Mouse (Mus musculus): Measurements from ENCODE around the gene Dtx3. TPM values are rescaled to one million over a fixed set of nuclear protein-coding genes. Genes with fewer than 3 reads are reported as not detected.

Gene Dtx3
- polyA plus RNA-seq (2015; fragmentation: Nextera tagmentation; extraction: Ambion mirVana) = 48.2 and 48.6 TPM in 2 replicates

DNA sequence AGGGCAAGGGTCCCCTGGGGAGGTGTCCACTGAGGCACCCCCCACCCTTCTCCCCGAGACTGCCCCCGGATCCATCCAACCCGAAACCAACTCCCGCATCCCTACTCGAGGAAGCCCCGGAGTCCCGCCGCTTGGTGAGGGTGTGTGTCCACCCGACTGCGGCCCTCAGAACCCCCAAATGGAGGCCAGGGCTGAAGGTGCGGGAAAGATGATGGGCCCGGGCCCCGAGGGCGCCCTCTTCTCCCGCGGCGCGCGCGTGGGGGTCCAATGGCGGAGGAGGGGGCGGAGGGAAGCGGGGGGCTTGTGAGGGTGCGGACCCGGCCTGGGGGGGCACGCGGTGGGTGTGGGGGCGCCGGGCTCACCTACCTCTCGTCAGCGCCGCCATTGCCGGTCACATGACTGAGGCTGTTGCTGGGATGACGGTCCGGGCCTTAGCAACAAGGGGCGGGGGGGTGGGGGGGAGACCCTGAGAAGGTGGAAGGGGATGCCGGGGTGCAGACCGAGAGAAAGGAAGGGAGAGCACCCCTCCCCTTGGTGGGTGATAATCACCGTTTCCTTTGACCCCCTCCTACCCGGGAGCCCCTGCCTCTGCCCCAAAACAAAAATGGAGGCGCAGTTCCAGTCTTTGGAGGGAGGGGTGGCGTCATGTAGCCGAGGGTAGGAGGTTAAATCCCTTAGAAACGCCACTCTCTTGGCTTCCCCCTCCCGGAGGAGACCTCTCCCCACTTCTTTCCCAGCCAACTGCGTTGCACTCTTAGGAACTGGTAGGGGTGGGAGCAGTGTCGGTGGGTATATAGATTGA lies at the start of gene Dtx3:
Gene Dtx3 (minus strand): TSS at position 401 of the 802 bp plus-strand sequence.

GRCm38 (mm10) chr10:127211414-127211854 lies 15.9 kb upstream of the Dtx3 start, which contains the start of gene Pip4k2c:
TSS of gene Pip4k2c (minus strand) at chr10:127211585.

DNA sequence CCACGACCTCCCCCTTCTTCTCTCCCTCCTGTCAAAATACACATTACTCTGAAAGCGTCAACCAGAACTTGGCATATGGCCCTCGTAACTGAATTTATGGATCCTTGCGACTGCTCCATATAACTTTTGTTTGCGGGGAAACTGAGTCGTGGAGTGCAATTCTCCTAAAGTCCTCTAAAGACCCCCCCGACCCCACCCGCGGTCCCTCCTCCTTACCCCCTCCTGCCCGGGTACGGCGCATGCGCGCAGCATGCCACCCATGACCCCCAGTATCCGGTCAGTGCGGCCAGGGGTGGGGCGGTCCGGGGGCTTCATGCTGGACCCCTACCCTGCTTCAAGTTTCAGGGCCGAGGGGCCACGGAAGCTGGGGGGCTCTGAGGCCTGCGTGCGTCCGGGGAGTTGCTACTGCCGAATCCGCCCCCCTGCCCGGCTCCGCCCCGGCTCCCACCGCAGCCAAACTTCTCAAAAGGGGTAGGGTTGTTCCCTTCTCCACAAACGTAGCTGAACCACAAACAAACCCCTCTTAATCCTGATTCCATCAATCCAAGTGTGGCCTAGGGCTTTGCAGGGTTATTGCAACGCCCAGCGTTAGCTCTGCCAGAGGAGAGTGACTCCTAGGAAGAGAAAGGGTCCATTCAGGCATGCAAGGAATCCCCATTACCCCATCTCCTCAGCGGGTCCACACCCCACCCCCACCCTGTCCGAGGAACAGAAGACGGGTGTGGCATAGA lies 5.7 kb downstream of the Dtx3 start, which contains the start of gene Arhgef25:
Gene Arhgef25 (minus strand): TSS at position 433 of the 731 bp plus-strand sequence.

GRCm38 (mm10) chr10:127179871-127180694 lies 15.4 kb downstream of the Dtx3 start, which contains the start of gene Slc26a10:
TSS of gene Slc26a10 (minus strand) at chr10:127180645.

DNA sequence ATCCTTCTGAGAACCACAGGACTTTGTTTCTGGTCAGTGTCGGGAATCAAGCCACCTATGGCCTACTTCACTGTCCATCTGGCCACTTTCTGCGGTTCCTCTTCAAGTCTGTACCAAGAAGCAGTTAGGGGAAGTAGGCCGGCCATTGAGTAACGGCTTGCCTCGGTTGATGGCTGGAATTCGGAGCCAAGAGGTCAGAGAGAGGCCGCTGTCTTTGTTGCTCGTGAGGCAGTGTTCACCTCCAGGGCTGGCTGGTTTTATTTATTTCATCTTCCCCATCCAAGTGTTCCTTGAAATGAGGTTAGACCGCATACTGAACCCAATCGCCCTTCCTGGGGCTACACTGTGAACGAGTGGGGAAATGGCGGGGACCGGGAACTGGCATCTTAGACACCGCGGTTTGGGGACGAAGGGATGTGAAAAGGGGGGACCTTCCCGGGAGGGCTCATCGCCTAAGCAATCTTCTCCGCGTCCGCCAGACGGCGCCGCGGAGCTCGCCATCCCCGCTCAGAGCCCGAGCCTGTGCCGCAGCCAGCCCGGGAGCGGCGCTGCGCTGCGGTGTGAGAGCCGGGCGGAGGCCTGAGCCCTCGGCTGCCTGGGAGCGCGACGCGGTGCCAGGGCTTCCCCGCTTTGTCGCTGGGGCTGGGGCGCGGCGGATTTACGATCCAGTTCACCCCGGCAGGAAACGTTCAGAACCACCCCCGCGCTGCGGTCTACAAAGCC lies 30.7 kb downstream of the Dtx3 start, which contains the start of gene B4galnt1:
Gene B4galnt1 (plus strand): TSS at position 595 of the 723 bp plus-strand sequence.

Other genes with a start within 250 kb of the Dtx3 start
- gene Ctdsp2, start 217.0 kb downstream of the Dtx3 start, polyA plus RNA-seq (2015; fragmentation: Nextera tagmentation; extraction: Ambion mirVana) = 49.0 TPM in 2 replicates
- gene Avil, start 195.0 kb downstream of the Dtx3 start, polyA plus RNA-seq (2015; fragmentation: Nextera tagmentation; extraction: Ambion mirVana) = 0.22 and 0.30 TPM in 2 replicates
- 41.3 and 42.6 TPM in 2 replicates for gene Tsfm, start 164.9 kb downstream of the Dtx3 start, polyA plus RNA-seq (2015; fragmentation: Nextera tagmentation; extraction: Ambion mirVana)
- 32.0 and 32.9 TPM in 2 replicates for gene Mettl1, start 154.3 kb downstream of the Dtx3 start, polyA plus RNA-seq (2015; fragmentation: Nextera tagmentation; extraction: Ambion mirVana)
- gene Eef1akmt3, start 154.2 kb downstream of the Dtx3 start, polyA plus RNA-seq (2015; fragmentation: Nextera tagmentation; extraction: Ambion mirVana) = 0.50 and 0.82 TPM in 2 replicates
- not detected in 2 replicates for gene Cyp27b1, start 147.5 kb downstream of the Dtx3 start, polyA plus RNA-seq (2015; fragmentation: Nextera tagmentation; extraction: Ambion mirVana)
- 0.29 and 0.46 TPM in 2 replicates for gene March9, start 135.5 kb downstream of the Dtx3 start, polyA plus RNA-seq (2015; fragmentation: Nextera tagmentation; extraction: Ambion mirVana)
- gene Cdk4, start 132.2 kb downstream of the Dtx3 start, polyA plus RNA-seq (2015; fragmentation: Nextera tagmentation; extraction: Ambion mirVana) = 418 and 441 TPM in 2 replicates
- gene Tspan31, start 125.5 kb downstream of the Dtx3 start, polyA plus RNA-seq (2015; fragmentation: Nextera tagmentation; extraction: Ambion mirVana) = 97.1 and 105 TPM in 2 replicates
- gene Agap2, start 120.4 kb downstream of the Dtx3 start, polyA plus RNA-seq (2015; fragmentation: Nextera tagmentation; extraction: Ambion mirVana) = 0.18 TPM in 1 of 2 replicates, not detected in the other
- 56.6 and 59.5 TPM in 2 replicates for gene Os9, start 74.6 kb downstream of the Dtx3 start, polyA plus RNA-seq (2015; fragmentation: Nextera tagmentation; extraction: Ambion mirVana)
- gene B4galnt1, start 30.5 kb downstream of the Dtx3 start, polyA plus RNA-seq (2015; fragmentation: Nextera tagmentation; extraction: Ambion mirVana) = 7.1 and 8.5 TPM in 2 replicates
- gene Slc26a10, start 15.1 kb downstream of the Dtx3 start, polyA plus RNA-seq (2015; fragmentation: Nextera tagmentation; extraction: Ambion mirVana) = 0.63 and 1.5 TPM in 2 replicates
- gene Arhgef25, start 5.6 kb downstream of the Dtx3 start, polyA plus RNA-seq (2015; fragmentation: Nextera tagmentation; extraction: Ambion mirVana) = 108 and 115 TPM in 2 replicates
- 19.6 and 20.3 TPM in 2 replicates for gene Pip4k2c, start 15.9 kb upstream of the Dtx3 start, polyA plus RNA-seq (2015; fragmentation: Nextera tagmentation; extraction: Ambion mirVana)
- gene Kif5a, start 67.6 kb upstream of the Dtx3 start, polyA plus RNA-seq (2015; fragmentation: Nextera tagmentation; extraction: Ambion mirVana) = 1.8 and 1.9 TPM in 2 replicates
- gene Dctn2, start 70.6 kb upstream of the Dtx3 start, polyA plus RNA-seq (2015; fragmentation: Nextera tagmentation; extraction: Ambion mirVana) = 145 and 157 TPM in 2 replicates
- 8.3 and 9.1 TPM in 2 replicates for gene Mbd6, start 93.3 kb upstream of the Dtx3 start, polyA plus RNA-seq (2015; fragmentation: Nextera tagmentation; extraction: Ambion mirVana)
- gene Mars, start 116.1 kb upstream of the Dtx3 start, polyA plus RNA-seq (2015; fragmentation: Nextera tagmentation; extraction: Ambion mirVana) = 82.3 and 96.0 TPM in 2 replicates
- 2.5 and 5.7 TPM in 2 replicates for gene Arhgap9, start 126.2 kb upstream of the Dtx3 start, polyA plus RNA-seq (2015; fragmentation: Nextera tagmentation; extraction: Ambion mirVana)
- gene Gli1, start 146.2 kb upstream of the Dtx3 start, polyA plus RNA-seq (2015; fragmentation: Nextera tagmentation; extraction: Ambion mirVana) = 4.4 and 6.2 TPM in 2 replicates
- not detected in 2 replicates for gene Inhbe, start 158.7 kb upstream of the Dtx3 start, polyA plus RNA-seq (2015; fragmentation: Nextera tagmentation; extraction: Ambion mirVana)
- gene Inhbc, start 174.7 kb upstream of the Dtx3 start, polyA plus RNA-seq (2015; fragmentation: Nextera tagmentation; extraction: Ambion mirVana) = not detected in 2 replicates
- 19.2 and 19.5 TPM in 2 replicates for gene R3hdm2, start 184.6 kb upstream of the Dtx3 start, polyA plus RNA-seq (2015; fragmentation: Nextera tagmentation; extraction: Ambion mirVana)

All from urinary bladder, postnatal 0 days (tissue).